Mouse (Mus musculus): ENCODE results near the gene Slc25a11. TPM values are rescaled to one million over a fixed set of nuclear protein-coding genes. Genes with fewer than 3 reads are reported as not detected.

Slc25a11 gene
- polyA plus RNA-seq, 1 experiment from 2014 or later = 157 TPM

- Histone ChIP-seq H3K4me2 (replicated peaks; ENCODE audit: low read depth, low read length) (no peak overlapping the region), H3K9me3 (ENCODE audit: control insufficient read depth, low read depth, low read length) (no peaks in the 10 kb centered on the region), H3K4me1 (ENCODE audit: control insufficient read depth, insufficient read depth, low read length) (peaks cover 6% of the 10 kb centered on the region), H3K4me3 (ENCODE audit: low read depth, low read length) (no peak overlapping the region), H3K36me3 (ENCODE audit: control insufficient read depth, insufficient read depth, low read length) (peaks cover 33% of the 10 kb centered on the region), H3K27me3 (ENCODE audit: control insufficient read depth, insufficient read depth, low read length) (no peaks in the 10 kb centered on the region), H3K27ac (ENCODE audit: low read length) (no peak overlapping the region; the same call in 1 of the 2 replicates), H3K9ac (replicated peaks; ENCODE audit: low read depth, low read length) (no peak overlapping the region)
- WGBS = 17% methylated on average over 11 of the region's 11 CpGs
- peak; percentile 71; the same call in 1 of the 2 replicates for ATAC-seq (ENCODE audit: insufficient number of reproducible peaks, insufficient read depth, low FRiP score, low read depth)
Observed at GRCm38 (mm10) chr11:70681897-70682581, 34.8 kb upstream of the Slc25a11 start.

- H3K4me1 ChIP-seq (ENCODE audit: control insufficient read depth, insufficient read depth, low read length) = peaks cover 6% of the 10 kb centered on the region
- 62% methylated on average over 12 of the region's 12 CpGs for WGBS
Observed at GRCm38 (mm10) chr11:70681170-70681569, 33.9 kb upstream of the Slc25a11 start.

GRCm38 (mm10) chr11:70679894-70680293 lies 32.6 kb upstream of the Slc25a11 start:
- Histone ChIP-seq H3K4me3 (ENCODE audit: low read depth, low read length) (no peak overlapping the region), H3K27ac (ENCODE audit: low read length) (no peak overlapping the region), H3K4me2 (replicated peaks; ENCODE audit: low read depth, low read length) (no peak overlapping the region), H3K4me1 (ENCODE audit: control insufficient read depth, insufficient read depth, low read length) (peaks cover 6% of the 10 kb centered on the region), H3K9ac (replicated peaks; ENCODE audit: low read depth, low read length) (no peak overlapping the region), H3K9me3 (ENCODE audit: control insufficient read depth, low read depth, low read length) (no peaks in the 10 kb centered on the region), H3K27me3 (ENCODE audit: control insufficient read depth, insufficient read depth, low read length) (no peaks in the 10 kb centered on the region), H3K36me3 (ENCODE audit: control insufficient read depth, insufficient read depth, low read length) (peaks cover 47% of the 10 kb centered on the region)
- ATAC-seq (ENCODE audit: insufficient number of reproducible peaks, insufficient read depth, low FRiP score, low read depth) = no peak
- 90% methylated on average over 8 of the region's 8 CpGs for WGBS

More at GRCm38 (mm10) chr11:70681170-70681569, 33.9 kb upstream of the Slc25a11 start:
- H3K9ac ChIP-seq (replicated peaks; ENCODE audit: low read depth, low read length) = no peak overlapping the region
- no peaks in the 10 kb centered on the region for H3K9me3 ChIP-seq (ENCODE audit: control insufficient read depth, low read depth, low read length)
- ATAC-seq (ENCODE audit: insufficient number of reproducible peaks, insufficient read depth, low FRiP score, low read depth) = no peak
- no peak overlapping the region for H3K4me2 ChIP-seq (replicated peaks; ENCODE audit: low read depth, low read length)
- peaks cover 37% of the 10 kb centered on the region for H3K36me3 ChIP-seq (ENCODE audit: control insufficient read depth, insufficient read depth, low read length)
- no peak overlapping the region for H3K4me3 ChIP-seq (ENCODE audit: low read depth, low read length)
- H3K27ac ChIP-seq (ENCODE audit: low read length) = no peak overlapping the region
- no peaks in the 10 kb centered on the region for H3K27me3 ChIP-seq (ENCODE audit: control insufficient read depth, insufficient read depth, low read length)

- no peak overlapping the region for H3K27ac ChIP-seq (ENCODE audit: low read length)
- H3K27me3 ChIP-seq (ENCODE audit: control insufficient read depth, insufficient read depth, low read length) = no peaks in the 10 kb centered on the region
- ATAC-seq (ENCODE audit: insufficient number of reproducible peaks, insufficient read depth, low FRiP score, low read depth) = no peak
- no peak overlapping the region for H3K4me2 ChIP-seq (replicated peaks; ENCODE audit: low read depth, low read length)
- H3K9ac ChIP-seq (replicated peaks; ENCODE audit: low read depth, low read length) = no peak overlapping the region
- H3K4me1 ChIP-seq (ENCODE audit: control insufficient read depth, insufficient read depth, low read length) = peaks cover 6% of the 10 kb centered on the region
- peaks cover 44% of the 10 kb centered on the region for H3K36me3 ChIP-seq (ENCODE audit: control insufficient read depth, insufficient read depth, low read length)
- WGBS = 91% methylated on average over 8 of the region's 8 CpGs
- H3K4me3 ChIP-seq (ENCODE audit: low read depth, low read length) = no peak overlapping the region
- no peaks in the 10 kb centered on the region for H3K9me3 ChIP-seq (ENCODE audit: control insufficient read depth, low read depth, low read length)
Observed at GRCm38 (mm10) chr11:70679361-70679760, 32.1 kb upstream of the Slc25a11 start.

- Histone ChIP-seq H3K4me3 (ENCODE audit: low read depth, low read length) (no peak overlapping the region), H3K27me3 (ENCODE audit: control insufficient read depth, insufficient read depth, low read length) (no peaks in the 10 kb centered on the region), H3K27ac (ENCODE audit: low read length) (no peak overlapping the region), H3K4me1 (ENCODE audit: control insufficient read depth, insufficient read depth, low read length) (peaks cover 6% of the 10 kb centered on the region), H3K9me3 (ENCODE audit: control insufficient read depth, low read depth, low read length) (no peaks in the 10 kb centered on the region), H3K9ac (replicated peaks; ENCODE audit: low read depth, low read length) (no peak overlapping the region), H3K4me2 (replicated peaks; ENCODE audit: low read depth, low read length) (no peak overlapping the region), H3K36me3 (ENCODE audit: control insufficient read depth, insufficient read depth, low read length) (peaks cover 44% of the 10 kb centered on the region)
- 82% methylated on average over 2 of the region's 2 CpGs for WGBS
- ATAC-seq (ENCODE audit: insufficient number of reproducible peaks, insufficient read depth, low FRiP score, low read depth) = no peak
Observed at GRCm38 (mm10) chr11:70678576-70678975, 31.3 kb upstream of the Slc25a11 start.

GRCm38 (mm10) chr11:70678092-70678491 lies 30.8 kb upstream of the Slc25a11 start:
- H3K27ac ChIP-seq (ENCODE audit: low read length) = no peak overlapping the region
- H3K9ac ChIP-seq (replicated peaks; ENCODE audit: low read depth, low read length) = no peak overlapping the region
- H3K4me1 ChIP-seq (ENCODE audit: control insufficient read depth, insufficient read depth, low read length) = peaks cover 6% of the 10 kb centered on the region
- H3K36me3 ChIP-seq (ENCODE audit: control insufficient read depth, insufficient read depth, low read length) = peaks cover 44% of the 10 kb centered on the region
- ATAC-seq (ENCODE audit: insufficient number of reproducible peaks, insufficient read depth, low FRiP score, low read depth) = no peak
- WGBS = 76% methylated on average over 9 of the region's 9 CpGs
- no peak overlapping the region for H3K4me3 ChIP-seq (ENCODE audit: low read depth, low read length)
- H3K9me3 ChIP-seq (ENCODE audit: control insufficient read depth, low read depth, low read length) = no peaks in the 10 kb centered on the region
- H3K27me3 ChIP-seq (ENCODE audit: control insufficient read depth, insufficient read depth, low read length) = no peaks in the 10 kb centered on the region
- H3K4me2 ChIP-seq (replicated peaks; ENCODE audit: low read depth, low read length) = no peak overlapping the region

- H3K27me3 ChIP-seq (ENCODE audit: control insufficient read depth, insufficient read depth, low read length) = no peaks in the 10 kb centered on the region
- H3K4me2 ChIP-seq (replicated peaks; ENCODE audit: low read depth, low read length) = no peak overlapping the region
- no peak overlapping the region for H3K27ac ChIP-seq (ENCODE audit: low read length)
- 67% methylated on average over 11 of the region's 11 CpGs for WGBS
- H3K36me3 ChIP-seq (ENCODE audit: control insufficient read depth, insufficient read depth, low read length) = peaks cover 30% of the 10 kb centered on the region
- H3K4me3 ChIP-seq (ENCODE audit: low read depth, low read length) = no peak overlapping the region
- no peaks in the 10 kb centered on the region for H3K9me3 ChIP-seq (ENCODE audit: control insufficient read depth, low read depth, low read length)
- no peak overlapping the region for H3K9ac ChIP-seq (replicated peaks; ENCODE audit: low read depth, low read length)
- peaks cover 12% of the 10 kb centered on the region for H3K4me1 ChIP-seq (ENCODE audit: control insufficient read depth, insufficient read depth, low read length)
- no peak for ATAC-seq (ENCODE audit: insufficient number of reproducible peaks, insufficient read depth, low FRiP score, low read depth)
Observed at GRCm38 (mm10) chr11:70674501-70674900, 27.2 kb upstream of the Slc25a11 start.

- Histone ChIP-seq H3K9ac (replicated peaks; ENCODE audit: low read depth, low read length) (no peak overlapping the region), H3K36me3 (ENCODE audit: control insufficient read depth, insufficient read depth, low read length) (peaks cover 27% of the 10 kb centered on the region), H3K27ac (ENCODE audit: low read length) (no peak overlapping the region), H3K4me1 (ENCODE audit: control insufficient read depth, insufficient read depth, low read length) (peaks cover 12% of the 10 kb centered on the region), H3K9me3 (ENCODE audit: control insufficient read depth, low read depth, low read length) (no peaks in the 10 kb centered on the region), H3K4me2 (replicated peaks; ENCODE audit: low read depth, low read length) (no peak overlapping the region), H3K27me3 (ENCODE audit: control insufficient read depth, insufficient read depth, low read length) (no peaks in the 10 kb centered on the region), H3K4me3 (ENCODE audit: low read depth, low read length) (no peak overlapping the region)
- 85% methylated on average over 6 of the region's 6 CpGs for WGBS
- ATAC-seq (ENCODE audit: insufficient number of reproducible peaks, insufficient read depth, low FRiP score, low read depth) = no peak
Observed at GRCm38 (mm10) chr11:70674014-70674413, 26.7 kb upstream of the Slc25a11 start.

Measured in stomach, embryonic 14.5 days (tissue).